Mouse (Mus musculus): ENCODE data around the gene Gm21746.
"Not testable (repeated sequence)": the region's sequence is repeated elsewhere in the genome, so short reads cannot be mapped to it uniquely, and the experiment has no call there.

Gene Gm21746

GRCm38 (mm10) chrY:6237895-6238294 is at the start of gene Gm21746:
Gm21746 (minus strand) TSS chrY:6237995.
- not testable (repeated sequence) for H3K4me1 ChIP-seq (replicated peaks; ENCODE audit: low read depth, low read length); H3K27me3 ChIP-seq (ENCODE audit: insufficient read depth, low read length); H3K9me3 ChIP-seq (ENCODE audit: low read length); H3K36me3 ChIP-seq (ENCODE audit: insufficient read depth, low read length); H3K4me3 ChIP-seq (replicated peaks; ENCODE audit: low read length)

- not testable (repeated sequence) for H3K4me1 ChIP-seq (replicated peaks; ENCODE audit: low read depth, low read length); H3K9me3 ChIP-seq (ENCODE audit: low read length); H3K27me3 ChIP-seq (ENCODE audit: insufficient read depth, low read length); H3K36me3 ChIP-seq (ENCODE audit: insufficient read depth, low read length); H3K4me3 ChIP-seq (replicated peaks; ENCODE audit: low read length)
These were observed 29.0 kb upstream of the Gm21746 start, which contains the start of gene Gm20873 for GRCm38 (mm10) chrY:6266798-6267197. Gm20873 (plus strand) TSS chrY:6267098.

Data from E14TG2a.4 (cell line).